Mouse (Mus musculus): ENCODE data around the gene Kdm2a. TPM values are rescaled to one million over a fixed set of nuclear protein-coding genes. Genes with fewer than 3 reads are reported as not detected.

Kdm2a gene
- polyA plus RNA-seq, 1 experiment = 98.9 TPM

DNA sequence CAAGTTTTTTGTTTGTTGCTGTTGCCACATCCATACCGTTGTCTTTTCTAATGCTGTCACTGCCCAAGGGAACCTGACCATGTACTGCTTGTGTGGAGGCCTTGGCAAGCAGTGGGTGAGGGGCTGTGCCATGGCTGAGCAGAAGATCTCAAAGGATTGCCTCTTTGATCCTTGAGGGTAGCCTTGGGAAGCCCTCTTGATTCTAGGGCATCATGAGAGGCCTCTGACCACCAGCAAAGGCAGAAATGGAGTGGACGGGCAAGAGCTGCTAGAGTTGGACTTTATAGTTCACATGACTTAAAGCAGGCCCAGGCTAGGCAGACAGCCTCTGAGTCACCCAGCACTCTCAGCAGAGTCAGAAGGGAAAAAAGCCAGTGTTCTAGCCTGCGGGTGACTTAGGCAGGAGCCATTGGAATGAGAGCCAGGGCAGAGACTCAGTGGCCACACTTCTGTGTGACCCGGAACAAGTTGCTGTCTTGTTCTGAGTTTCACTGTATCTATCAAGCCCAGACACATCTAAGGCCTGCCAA, 32.1 kb upstream of the Kdm2a start:
- WGBS = 92% methylated on average over 4 of the region's 4 CpGs

GRCm38 (mm10) chr19:4425610-4426366, 27.7 kb upstream of the Kdm2a start:
- Histone ChIP-seq H3K36me3 (ENCODE audit: control insufficient read depth, insufficient read depth, low read length) (no peaks in the 10 kb centered on the region), H3K4me3 (ENCODE audit: extremely low read depth, insufficient read depth, insufficient read length) (no peak overlapping the region), H3K27me3 (ENCODE audit: control insufficient read depth, insufficient read depth, low read length) (no peaks in the 10 kb centered on the region), H3K4me1 (ENCODE audit: control insufficient read depth, insufficient read depth, insufficient read length) (no peaks in the 10 kb centered on the region), H3K27ac (ENCODE audit: insufficient read depth, low read length) (no peak overlapping the region)
- 68% methylated on average over 19 of the region's 19 CpGs for WGBS
- peak in 1 of 2 experiments; percentile 16 for DNase-seq (ENCODE audit: low read depth in 1 of 2, low spot score in 2 of 2)
- TF ChIP-seq CTCF (IDR thresholded peaks at IDR 0.05; ENCODE audit: extremely low read depth, insufficient read depth, insufficient read length, insufficient replicate concordance) = peak; percentile 47; the same call in 1 of the 2 replicates
- no peak for TF ChIP-seq POLR2A (IDR thresholded peaks at IDR 0.05; ENCODE audit: low read depth, low read length)

More for the DNA sequence above, 32.1 kb upstream of the Kdm2a start:
- Histone ChIP-seq H3K36me3 (ENCODE audit: control insufficient read depth, insufficient read depth, low read length) (no peaks in the 10 kb centered on the region), H3K4me1 (ENCODE audit: control insufficient read depth, insufficient read depth, insufficient read length) (no peaks in the 10 kb centered on the region), H3K4me3 (ENCODE audit: extremely low read depth, insufficient read depth, insufficient read length) (no peak overlapping the region), H3K27ac (ENCODE audit: insufficient read depth, low read length) (no peak overlapping the region), H3K27me3 (ENCODE audit: control insufficient read depth, insufficient read depth, low read length) (no peaks in the 10 kb centered on the region)
- no peak for DNase-seq (ENCODE audit: low read depth in 1 of 2, low spot score in 2 of 2)
- TF ChIP-seq POLR2A (IDR thresholded peaks at IDR 0.05; ENCODE audit: low read depth, low read length) (no peak), CTCF (IDR thresholded peaks at IDR 0.05; ENCODE audit: extremely low read depth, insufficient read depth, insufficient read length, insufficient replicate concordance) (no peak)

DNA sequence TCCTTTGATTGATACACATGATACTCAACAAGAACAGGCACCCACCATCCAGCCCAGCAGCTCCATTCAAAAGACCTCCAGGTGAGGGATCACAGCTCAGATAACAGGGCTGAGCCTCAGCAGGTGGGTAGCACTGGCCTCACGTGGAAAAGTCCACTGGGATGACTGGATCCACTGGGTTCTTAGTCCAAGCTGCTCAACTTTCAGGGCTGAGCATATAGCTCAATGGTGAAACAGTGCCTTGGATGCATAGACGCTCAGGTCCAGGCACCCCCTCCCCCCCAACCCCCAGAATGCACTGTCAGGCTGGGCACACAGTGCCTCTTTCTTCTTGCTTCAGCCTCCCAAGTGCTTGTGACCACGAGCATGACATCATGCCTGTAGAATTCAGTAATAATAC, 24.9 kb upstream of the Kdm2a start:
- TF ChIP-seq POLR2A (IDR thresholded peaks at IDR 0.05; ENCODE audit: low read depth, low read length) = no peak
- no peak for TF ChIP-seq CTCF (IDR thresholded peaks at IDR 0.05; ENCODE audit: extremely low read depth, insufficient read depth, insufficient read length, insufficient replicate concordance)
- no peak for DNase-seq (ENCODE audit: low read depth in 1 of 2, low spot score in 2 of 2)
- no peaks in the 10 kb centered on the region for H3K36me3 ChIP-seq (ENCODE audit: control insufficient read depth, insufficient read depth, low read length)
- H3K4me1 ChIP-seq (ENCODE audit: control insufficient read depth, insufficient read depth, insufficient read length) = no peaks in the 10 kb centered on the region
- WGBS = 71% methylated on average over 3 of the region's 3 CpGs
- H3K4me3 ChIP-seq (ENCODE audit: extremely low read depth, insufficient read depth, insufficient read length) = no peak overlapping the region
- no peaks in the 10 kb centered on the region for H3K27me3 ChIP-seq (ENCODE audit: control insufficient read depth, insufficient read depth, low read length)
- H3K27ac ChIP-seq (ENCODE audit: insufficient read depth, low read length) = no peak overlapping the region

DNA sequence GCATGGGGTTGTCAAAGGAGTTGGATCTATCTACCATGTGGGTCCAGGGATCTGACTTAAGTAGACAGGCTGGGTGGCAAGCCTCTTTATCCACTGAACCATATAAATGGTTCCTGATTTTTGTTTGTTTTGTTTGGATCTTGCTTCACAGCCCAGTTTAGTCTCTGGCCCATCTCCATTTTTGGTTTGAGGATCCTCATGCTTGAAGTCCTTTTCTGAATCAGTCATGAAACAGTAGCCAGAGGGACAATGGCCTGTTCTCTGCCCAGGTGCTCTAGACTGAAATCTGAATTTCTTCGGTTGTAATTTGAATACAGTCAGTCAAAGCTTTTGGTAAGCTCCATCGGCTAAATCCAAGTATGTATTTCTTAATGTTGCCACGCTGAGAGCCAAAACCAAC, 24.5 kb upstream of the Kdm2a start:
- no peak for DNase-seq (ENCODE audit: low read depth in 1 of 2, low spot score in 2 of 2)
- 90% methylated on average over 3 of the region's 3 CpGs for WGBS
- no peak for TF ChIP-seq POLR2A (IDR thresholded peaks at IDR 0.05; ENCODE audit: low read depth, low read length)
- TF ChIP-seq CTCF (IDR thresholded peaks at IDR 0.05; ENCODE audit: extremely low read depth, insufficient read depth, insufficient read length, insufficient replicate concordance) = no peak

GRCm38 (mm10) chr19:4420153-4420910, 22.2 kb upstream of the Kdm2a start:
- no peak for DNase-seq (ENCODE audit: low read depth in 1 of 2, low spot score in 2 of 2)

More for the DNA sequence above, 24.5 kb upstream of the Kdm2a start:
- Histone ChIP-seq H3K4me1 (ENCODE audit: control insufficient read depth, insufficient read depth, insufficient read length) (no peaks in the 10 kb centered on the region), H3K27me3 (ENCODE audit: control insufficient read depth, insufficient read depth, low read length) (no peaks in the 10 kb centered on the region), H3K4me3 (ENCODE audit: extremely low read depth, insufficient read depth, insufficient read length) (no peak overlapping the region), H3K27ac (ENCODE audit: insufficient read depth, low read length) (no peak overlapping the region), H3K36me3 (ENCODE audit: control insufficient read depth, insufficient read depth, low read length) (no peaks in the 10 kb centered on the region)

DNA sequence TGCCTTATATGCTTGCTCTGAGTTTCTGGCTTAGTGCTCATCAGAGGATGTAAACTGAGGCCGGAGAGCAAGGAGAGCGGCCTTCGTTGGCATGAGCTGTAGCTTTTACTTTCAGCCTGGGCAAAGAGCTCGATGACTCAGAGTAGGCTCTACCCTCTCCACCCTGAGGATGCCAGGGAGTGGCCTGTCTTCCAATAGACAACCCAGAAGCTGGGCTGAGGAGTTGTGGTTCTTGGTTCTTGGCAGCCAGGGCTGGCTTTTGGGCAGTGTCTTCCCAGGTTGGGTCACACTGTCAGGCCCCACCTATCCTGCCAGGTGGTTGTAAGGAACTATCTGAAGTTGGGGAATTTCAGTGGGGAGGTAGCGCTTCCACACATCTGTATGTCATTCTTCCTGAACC, 21.6 kb upstream of the Kdm2a start:
- H3K4me3 ChIP-seq (ENCODE audit: extremely low read depth, insufficient read depth, insufficient read length) = no peak overlapping the region
- WGBS = 88% methylated on average over 5 of the region's 5 CpGs
- H3K27ac ChIP-seq (ENCODE audit: insufficient read depth, low read length) = no peak overlapping the region

More at GRCm38 (mm10) chr19:4420153-4420910, 22.2 kb upstream of the Kdm2a start:
- TF ChIP-seq CTCF (IDR thresholded peaks at IDR 0.05; ENCODE audit: extremely low read depth, insufficient read depth, insufficient read length, insufficient replicate concordance) (no peak), POLR2A (IDR thresholded peaks at IDR 0.05; ENCODE audit: low read depth, low read length) (no peak)
- no peaks in the 10 kb centered on the region for H3K4me1 ChIP-seq (ENCODE audit: control insufficient read depth, insufficient read depth, insufficient read length)
- H3K36me3 ChIP-seq (ENCODE audit: control insufficient read depth, insufficient read depth, low read length) = no peaks in the 10 kb centered on the region
- no peaks in the 10 kb centered on the region for H3K27me3 ChIP-seq (ENCODE audit: control insufficient read depth, insufficient read depth, low read length)
- no peak overlapping the region for H3K4me3 ChIP-seq (ENCODE audit: extremely low read depth, insufficient read depth, insufficient read length)
- H3K27ac ChIP-seq (ENCODE audit: insufficient read depth, low read length) = no peak overlapping the region
- 74% methylated on average over 8 of the region's 8 CpGs for WGBS

More for the DNA sequence above, 21.6 kb upstream of the Kdm2a start:
- Histone ChIP-seq H3K4me1 (ENCODE audit: control insufficient read depth, insufficient read depth, insufficient read length) (no peaks in the 10 kb centered on the region), H3K36me3 (ENCODE audit: control insufficient read depth, insufficient read depth, low read length) (no peaks in the 10 kb centered on the region), H3K27me3 (ENCODE audit: control insufficient read depth, insufficient read depth, low read length) (no peaks in the 10 kb centered on the region)
- DNase-seq (ENCODE audit: low read depth in 1 of 2, low spot score in 2 of 2) = no peak
- no peak for TF ChIP-seq CTCF (IDR thresholded peaks at IDR 0.05; ENCODE audit: extremely low read depth, insufficient read depth, insufficient read length, insufficient replicate concordance)
- TF ChIP-seq POLR2A (IDR thresholded peaks at IDR 0.05; ENCODE audit: low read depth, low read length) = no peak

All from spleen, adult 2 months (tissue).